ENCODE assay signal across 10 mouse cellular contexts in the genomic region with DNA sequence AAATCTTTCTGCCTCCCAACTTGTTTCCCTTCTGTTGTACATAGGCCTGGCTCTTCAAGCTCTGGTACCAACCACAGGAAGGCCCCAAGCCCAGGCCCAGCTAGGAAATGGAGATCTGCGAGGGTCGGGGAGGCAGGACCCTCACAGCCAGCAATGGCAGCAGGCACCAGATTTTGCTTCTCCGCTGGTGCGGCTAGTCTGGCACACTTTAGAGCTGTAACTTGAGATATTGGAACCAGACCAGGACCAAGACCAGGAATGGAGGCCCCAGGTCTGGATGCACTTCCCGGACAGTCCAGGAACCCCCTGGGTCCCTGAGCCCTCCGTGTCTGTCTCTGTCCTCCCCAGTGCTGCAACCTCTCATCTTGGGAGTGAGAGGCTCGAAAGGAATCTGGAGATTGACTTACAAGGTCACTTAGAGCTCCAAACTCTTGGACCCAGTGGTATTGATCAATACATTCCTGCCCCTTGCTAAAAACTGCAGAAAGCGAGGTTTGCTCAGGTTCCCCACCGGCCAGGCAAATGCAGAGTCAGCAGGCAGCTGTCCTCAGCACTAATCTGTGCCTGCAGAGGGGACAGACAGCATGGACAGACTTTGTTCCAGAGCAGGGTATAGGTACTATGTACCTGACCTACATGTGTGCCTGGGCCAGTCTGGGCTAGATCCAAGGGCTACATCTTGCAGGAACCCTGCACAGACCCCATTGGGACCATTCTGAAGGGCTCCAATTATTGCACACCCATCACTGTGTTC. TPM values are rescaled to one million over a fixed set of nuclear protein-coding genes. Genes with fewer than 3 reads are reported as not detected.
A peak's percentile ranks its signal among the peaks of the same experiment; 100 is the strongest.
DNase-seq lines count a peak whose midpoint lies in the region; ATAC-seq and TF ChIP-seq lines count a peak whose summit lies in the region.
"Had no signal": no experiment of that assay in that cellular context is flagged by ENCODE, and none has a peak within 500 bp of the region (broad histone marks: within the 10 kb centered on the region; RNA-seq: fewer than 3 reads in every experiment).

No protein-coding gene starts in this region.

- H3K4me2 ChIP-seq in kidney, embryonic 15.5 days: peak overlapping the region; percentile 93
- peak overlapping the region; percentile 94 for H3K4me2 ChIP-seq in liver, postnatal 0 days (ENCODE audit: low read depth, low read length)

- peaks cover 9% of the 10 kb centered on the region for H3K27me3 ChIP-seq in kidney, embryonic 15.5 days
- H3K27me3 ChIP-seq in liver, postnatal 0 days (ENCODE audit: insufficient read depth, low read length): no peaks in the 10 kb centered on the region

- ATAC-seq in kidney, embryonic 15.5 days (replicated peaks; ENCODE audit: low FRiP score): no peak
- ATAC-seq in liver, postnatal 0 days: no peak

- no peak for TF ChIP-seq EP300 in liver, postnatal 0 days (IDR thresholded peaks at IDR 0.05; ENCODE audit: low read depth)

- H3K9ac ChIP-seq in kidney, embryonic 15.5 days: no peak overlapping the region
- H3K9ac ChIP-seq in liver, postnatal 0 days (replicated peaks): no peak overlapping the region

- no peaks in the 10 kb centered on the region for H3K36me3 ChIP-seq in kidney, embryonic 15.5 days
- no peaks in the 10 kb centered on the region for H3K36me3 ChIP-seq in liver, postnatal 0 days (replicated peaks; ENCODE audit: insufficient read depth, low read length)
- H3K36me3 ChIP-seq: hindbrain, embryonic 15.5 days had no signal

- H3K9me3 ChIP-seq in kidney, embryonic 15.5 days (replicated peaks): no peaks in the 10 kb centered on the region
- no peaks in the 10 kb centered on the region for H3K9me3 ChIP-seq in liver, postnatal 0 days (ENCODE audit: low read length)
- H3K9me3 ChIP-seq: hindbrain, embryonic 15.5 days had no signal

- TF ChIP-seq CTCF in liver, postnatal 0 days (IDR thresholded peaks at IDR 0.05; ENCODE audit: low read depth): no peak

- 54% methylated on average over 9 of the region's 9 CpGs for WGBS in kidney, embryonic 15.5 days
- 65% methylated on average over 9 of the region's 9 CpGs for WGBS in liver, postnatal 0 days (ENCODE audit: insufficient replicate concordance)

- H3K4me3 ChIP-seq in kidney, embryonic 15.5 days (replicated peaks): no peak overlapping the region
- H3K4me3 ChIP-seq in liver, postnatal 0 days (ENCODE audit: low read depth, low read length): no peak overlapping the region

- peaks cover 27% of the 10 kb centered on the region for H3K4me1 ChIP-seq in kidney, embryonic 15.5 days
- H3K4me1 ChIP-seq in liver, postnatal 0 days (ENCODE audit: insufficient read depth): peaks cover 34% of the 10 kb centered on the region

- no peak overlapping the region for H3K27ac ChIP-seq in kidney, embryonic 15.5 days
- peak overlapping the region; percentile 96 for H3K27ac ChIP-seq in liver, postnatal 0 days (ENCODE audit: low read depth)

- peak; percentile 18 for DNase-seq in embryo, embryonic 10.5 days (ENCODE audit: low spot score)
- no peak for DNase-seq in embryo, embryonic 10 days (ENCODE audit: low spot score)
- DNase-seq in kidney, adult 8-10 months: no peak
- peak; percentile 27 for DNase-seq in embryo, embryonic 11 days
- no peak for DNase-seq in liver, postnatal 0 days
- DNase-seq in urinary bladder, postnatal 10 days (ENCODE audit: low spot score): no peak
- DNase-seq in spleen, adult 18-20 months: no peak
- DNase-seq: B cell, adult 2 months had no signal

RNA-seq across cellular contexts. Expression of gene Card19, which starts 1.1 kb away (rescaled TPM):
- 45.7 and 47.2 TPM in 2 replicates for polyA plus RNA-seq in kidney, embryonic 15.5 days (2015; fragmentation: Nextera tagmentation; extraction: Ambion mirVana)
- polyA plus RNA-seq in liver, postnatal 0 days (2015; fragmentation: Nextera tagmentation; extraction: Ambion mirVana): 31.8 and 32.3 TPM in 2 replicates

RNA-seq across cellular contexts. Expression of gene Ninj1, which starts 29.7 kb away (rescaled TPM):
- polyA plus RNA-seq in kidney, embryonic 15.5 days (2015; fragmentation: Nextera tagmentation; extraction: Ambion mirVana): 57.5 and 59.8 TPM in 2 replicates
- 106 and 118 TPM in 2 replicates for polyA plus RNA-seq in liver, postnatal 0 days (2015; fragmentation: Nextera tagmentation; extraction: Ambion mirVana)

RNA-seq across cellular contexts. Expression of gene Susd3, which starts 31.5 kb away (rescaled TPM):
- 18.5 and 22.7 TPM in 2 replicates for polyA plus RNA-seq in kidney, embryonic 15.5 days (2015; fragmentation: Nextera tagmentation; extraction: Ambion mirVana)
- 2.5 and 2.9 TPM in 2 replicates for polyA plus RNA-seq in liver, postnatal 0 days (2015; fragmentation: Nextera tagmentation; extraction: Ambion mirVana)

Comparison
In these comparisons a context has a peak if more than half of its experiments do, and no peak if none do; other contexts are left out.
1. DNase-seq: peak in embryo, embryonic 10.5 days (single experiment) and embryo, embryonic 11 days (single experiment); none in embryo, embryonic 10 days (single experiment), kidney, adult 8-10 months (0 of 2), liver, postnatal 0 days (single experiment), urinary bladder, postnatal 10 days (single experiment) and spleen, adult 18-20 months (0 of 2).